18 mouse cellular contexts compared by ENCODE assay signal in the genomic region with DNA sequence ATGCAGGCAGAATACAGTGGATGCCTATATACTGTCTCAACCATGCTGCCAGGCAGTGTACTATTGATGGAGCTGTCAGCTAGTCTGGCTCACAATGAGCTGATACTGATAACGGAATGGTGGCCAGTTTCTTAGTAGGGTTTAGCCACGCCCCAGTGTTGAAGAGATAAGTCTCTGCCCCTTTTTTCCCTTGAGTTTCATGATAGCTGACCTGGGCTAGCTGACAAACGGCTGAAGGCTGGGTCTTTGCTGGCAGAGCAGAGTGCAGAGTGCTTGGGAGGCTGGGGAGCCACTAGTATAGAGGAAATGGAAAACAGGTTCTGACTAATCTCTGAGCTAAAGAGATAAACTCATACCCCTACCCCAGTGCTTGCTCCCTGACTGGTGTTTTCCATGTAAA. TPM values are rescaled to one million over a fixed set of nuclear protein-coding genes. Genes with fewer than 3 reads are reported as not detected.
DNase-seq lines count a peak whose midpoint lies in the region; ATAC-seq and TF ChIP-seq lines count a peak whose summit lies in the region.
"Had no signal": no experiment of that assay in that cellular context is flagged by ENCODE, and none has a peak within 500 bp of the region (broad histone marks: within the 10 kb centered on the region; RNA-seq: fewer than 3 reads in every experiment).

No protein-coding gene starts in this region.

- H3K36me3 ChIP-seq in heart, embryonic 13.5 days = peaks cover 27% of the 10 kb centered on the region
- H3K36me3 ChIP-seq in lung, postnatal 0 days (ENCODE audit: insufficient read depth, low read length) = no peaks in the 10 kb centered on the region; the same call in 1 of the 2 replicates

- peaks cover 31% of the 10 kb centered on the region for H3K4me1 ChIP-seq in heart, embryonic 13.5 days
- peaks cover 7% of the 10 kb centered on the region; the same call in 1 of the 2 replicates for H3K4me1 ChIP-seq in lung, postnatal 0 days (ENCODE audit: insufficient read depth, low read depth, low read length)

- no peak for DNase-seq in heart, adult 9 months (ENCODE audit: low spot score in 2 of 2)
- DNase-seq in MEL-GATA-1-ER (ENCODE audit: extremely low read depth, low read depth) = peak; percentile 67
- no peak for DNase-seq in retina, postnatal 1 day
- DNase-seq in lung, postnatal 0 days (ENCODE audit: low spot score) = no peak
- no peak for DNase-seq in kidney, adult 9 months
- DNase-seq: cerebellum, adult 9-10 months; kidney, postnatal 25 days; thymus, postnatal 14 days had no signal

- no peaks in the 10 kb centered on the region for H3K27me3 ChIP-seq in heart, embryonic 13.5 days (replicated peaks)
- no peaks in the 10 kb centered on the region for H3K27me3 ChIP-seq in lung, postnatal 0 days (replicated peaks; ENCODE audit: insufficient read depth, low read length)
- H3K27me3 ChIP-seq: midbrain, embryonic 12.5 days had no signal

- TF ChIP-seq CTCF in lung, postnatal 0 days (IDR thresholded peaks at IDR 0.05) = no peak

- H3K27ac ChIP-seq in heart, embryonic 13.5 days (replicated peaks) = peak overlapping the region; percentile 6; the same call in 1 of the 2 replicates
- no peak overlapping the region for H3K27ac ChIP-seq in lung, postnatal 0 days (ENCODE audit: low read length)
- H3K27ac ChIP-seq: embryonic facial prominence, embryonic 10.5 days; limb, embryonic 10.5 days; midbrain, embryonic 12.5 days had no signal

- peak; percentile 60 for ATAC-seq in heart, embryonic 13.5 days (ENCODE audit: extremely low read depth, insufficient number of reproducible peaks, low FRiP score, low TSS enrichment)
- peak; percentile 76 for ATAC-seq in erythroid progenitor cell, adult 5-6 weeks (replicated peaks; ENCODE audit: low FRiP score, poor library complexity, severe bottlenecking)
- ATAC-seq in megakaryocyte, adult 5-6 weeks (ENCODE audit: poor library complexity, severe bottlenecking) = peak; percentile 17; the same call in 1 of the 2 replicates
- ATAC-seq in lung, postnatal 0 days = no peak

- WGBS in heart, embryonic 13.5 days = 12% methylated on average over 3 of the region's 3 CpGs
- 74% methylated on average over 3 of the region's 3 CpGs for WGBS in lung, postnatal 0 days

- no peak overlapping the region for H3K4me3 ChIP-seq in heart, embryonic 13.5 days
- H3K4me3 ChIP-seq in lung, postnatal 0 days (ENCODE audit: low read depth, low read length) = no peak overlapping the region
- H3K4me3 ChIP-seq: embryonic facial prominence, embryonic 10.5 days; limb, embryonic 10.5 days; midbrain, embryonic 12.5 days had no signal

- H3K9me3 ChIP-seq in heart, embryonic 13.5 days = 0 out of 2 replicates have a peak, but pooled peaks cover 4% of the 10 kb centered on the region
- no peaks in the 10 kb centered on the region for H3K9me3 ChIP-seq in lung, postnatal 0 days (ENCODE audit: low read length)
- H3K9me3 ChIP-seq: embryonic facial prominence, embryonic 10.5 days; limb, embryonic 10.5 days had no signal

- H3K4me2 ChIP-seq in heart, embryonic 13.5 days = no peak overlapping the region
- no peak overlapping the region for H3K4me2 ChIP-seq in lung, postnatal 0 days (replicated peaks; ENCODE audit: low read depth, low read length)
- H3K4me2 ChIP-seq: midbrain, embryonic 12.5 days had no signal

- H3K9ac ChIP-seq in heart, embryonic 13.5 days = no peak overlapping the region
- no peak overlapping the region for H3K9ac ChIP-seq in lung, postnatal 0 days (replicated peaks; ENCODE audit: low read depth)
- H3K9ac ChIP-seq: midbrain, embryonic 12.5 days had no signal

- TF ChIP-seq EP300 in lung, postnatal 0 days (IDR thresholded peaks at IDR 0.05) = no peak

RNA-seq across cellular contexts. Expression of a gene that starts 18.6 kb away (rescaled TPM):
- polyA plus RNA-seq in heart, embryonic 13.5 days (2015; fragmentation: Nextera tagmentation; extraction: Ambion mirVana) = 9.4 and 10.4 TPM in 2 replicates
- total RNA-seq in erythroid progenitor cell, adult 5-6 weeks (2015; ENCODE audit: low replicate concordance) = 33.5 and 56.6 TPM in 2 replicates
- 44.0 and 54.7 TPM in 2 replicates for total RNA-seq in erythroid progenitor cell, adult 5-6 weeks (2017; ENCODE audit: low replicate concordance)
- 10.8 and 12.0 TPM in 2 replicates for total RNA-seq in megakaryocyte, adult 5-6 weeks (2015)
- 9.7 and 11.8 TPM in 2 replicates for total RNA-seq in megakaryocyte, adult 5-6 weeks (2017)
- polyA plus RNA-seq in lung, postnatal 0 days (2015; fragmentation: Nextera tagmentation; extraction: Ambion mirVana) = 21.4 and 22.0 TPM in 2 replicates

RNA-seq across cellular contexts. Expression of a gene that starts 53.5 kb away (rescaled TPM):
- not detected in 2 replicates for polyA plus RNA-seq in heart, embryonic 13.5 days (2015; fragmentation: Nextera tagmentation; extraction: Ambion mirVana)
- total RNA-seq in erythroid progenitor cell, adult 5-6 weeks (2015; ENCODE audit: low replicate concordance) = not detected in 2 replicates
- total RNA-seq in erythroid progenitor cell, adult 5-6 weeks (2017; ENCODE audit: low replicate concordance) = not detected in 2 replicates
- not detected in 2 replicates for total RNA-seq in megakaryocyte, adult 5-6 weeks (2015)
- 0.18 TPM in 1 of 2 replicates, not detected in the other for total RNA-seq in megakaryocyte, adult 5-6 weeks (2017)
- polyA plus RNA-seq in lung, postnatal 0 days (2015; fragmentation: Nextera tagmentation; extraction: Ambion mirVana) = not detected in 2 replicates
- total RNA-seq: hematopoietic stem cell, adult 5-6 weeks; layer of hippocampus, postnatal 25 days had no signal
- polyA plus RNA-seq: embryonic facial prominence, embryonic 10.5 days; intestine, embryonic 14.5 days; limb, embryonic 10.5 days; lung, embryonic 16.5 days; midbrain, embryonic 12.5 days had no signal
